Comparison of ENCODE assay signal across 9 mouse cellular contexts in genomic region chr11:85833081-85833521, GRCm38 (mm10). TPM values are rescaled to one million over a fixed set of nuclear protein-coding genes. Genes with fewer than 3 reads are reported as not detected.
DNase-seq lines count a peak whose midpoint lies in the region; ATAC-seq lines count a peak whose summit lies in the region.
"Had no signal": no experiment of that assay in that cellular context is flagged by ENCODE, and none has a peak within 500 bp of the region (broad histone marks: within the 10 kb centered on the region; RNA-seq: fewer than 3 reads in every experiment).

No protein-coding gene starts in this region.

- H3K9ac ChIP-seq in heart, embryonic 14.5 days (ENCODE audit: low read length): peak overlapping the region; percentile 79
- H3K9ac ChIP-seq in intestine, embryonic 14.5 days (ENCODE audit: low read length): peak overlapping the region; percentile 78

- under 1% methylated on average over 48 of the region's 54 CpGs for WGBS in heart, embryonic 14.5 days
- 0% methylated on average over 46 of the region's 54 CpGs for WGBS in intestine, embryonic 14.5 days

- no peaks in the 10 kb centered on the region for H3K36me3 ChIP-seq in heart, embryonic 14.5 days (ENCODE audit: control insufficient read depth, insufficient read depth, low read length)
- no peaks in the 10 kb centered on the region for H3K36me3 ChIP-seq in intestine, embryonic 14.5 days (ENCODE audit: control insufficient read depth, insufficient read depth, low read length)
- no peaks in the 10 kb centered on the region for H3K36me3 ChIP-seq in megakaryocyte, embryonic 14.5 days (replicated peaks; ENCODE audit: low read length)

- H3K27me3 ChIP-seq in heart, embryonic 14.5 days (ENCODE audit: control insufficient read depth, insufficient read depth, low read length): peaks cover 84% of the 10 kb centered on the region
- peaks cover 90% of the 10 kb centered on the region for H3K27me3 ChIP-seq in intestine, embryonic 14.5 days (replicated peaks; ENCODE audit: control insufficient read depth, insufficient read depth, low read length)
- peaks cover 99% of the 10 kb centered on the region for H3K27me3 ChIP-seq in megakaryocyte, embryonic 14.5 days (replicated peaks)

- H3K4me1 ChIP-seq in heart, embryonic 14.5 days (ENCODE audit: control insufficient read depth in 2 of 2, insufficient read depth in 2 of 2, low read length in 2 of 2): peaks cover 17 to 35% of the 10 kb centered on the region in 2 experiments
- H3K4me1 ChIP-seq in intestine, embryonic 14.5 days (replicated peaks; ENCODE audit: control insufficient read depth, insufficient read depth, low read length): peaks cover 37% of the 10 kb centered on the region
- H3K4me1 ChIP-seq in megakaryocyte, embryonic 14.5 days: peaks cover 76% of the 10 kb centered on the region

- no peak for DNase-seq in heart, postnatal 4 days
- peak; percentile 68 for DNase-seq in embryo, embryonic 9.5 days (ENCODE audit: extremely low spot score)
- peak; percentile 84 for DNase-seq in intestine, embryonic 14.5 days (ENCODE audit: low spot score)
- DNase-seq in right cerebral cortex, adult 2 months (ENCODE audit: low spot score in 2 of 2): no peak
- no peak for DNase-seq in ovary, postnatal 10 days (ENCODE audit: low spot score)
- no peak for DNase-seq in adipocyte (ENCODE audit: low spot score)

- peak overlapping the region; percentile 59 to 65 for H3K4me3 ChIP-seq in heart, embryonic 14.5 days (ENCODE audit: control insufficient read depth in 1 of 2, insufficient read depth in 1 of 2, low read depth in 1 of 2, low read length in 2 of 2)
- H3K4me3 ChIP-seq in intestine, embryonic 14.5 days (ENCODE audit: low read depth, low read length): peak overlapping the region; percentile 63
- peak overlapping the region; percentile 88 for H3K4me3 ChIP-seq in megakaryocyte, embryonic 14.5 days (replicated peaks)

- peak overlapping the region in 1 of 2 experiments; percentile 61; a peak in 2 of 4 replicates for H3K27ac ChIP-seq in heart, embryonic 14.5 days (replicated peaks in 1 of 2; ENCODE audit: control insufficient read depth in 1 of 2, insufficient read depth in 1 of 2, low read depth in 2 of 2, low read length in 2 of 2)
- peak overlapping the region; percentile 88 for H3K27ac ChIP-seq in intestine, embryonic 14.5 days (ENCODE audit: low read depth)

- no peaks in the 10 kb centered on the region for H3K9me3 ChIP-seq in heart, embryonic 14.5 days (ENCODE audit: control insufficient read depth, low read length)
- H3K9me3 ChIP-seq in intestine, embryonic 14.5 days (ENCODE audit: control insufficient read depth, low read length): no peaks in the 10 kb centered on the region
- 0 out of 2 replicates have a peak, but pooled peaks cover 1% of the 10 kb centered on the region for H3K9me3 ChIP-seq in megakaryocyte, embryonic 14.5 days

- peak overlapping the region; percentile 92 for H3K4me2 ChIP-seq in heart, embryonic 14.5 days (ENCODE audit: low read length)
- peak overlapping the region; percentile 84 for H3K4me2 ChIP-seq in intestine, embryonic 14.5 days (ENCODE audit: low read length)

- ATAC-seq in heart, embryonic 14.5 days (ENCODE audit: insufficient number of reproducible peaks, insufficient read depth, low FRiP score, low read depth): no peak
- ATAC-seq in intestine, embryonic 14.5 days (replicated peaks; ENCODE audit: low FRiP score, low TSS enrichment, low read depth): no peak

RNA-seq across cellular contexts. Expression of gene Tbx2, which starts 0.8 kb away (rescaled TPM):
- polyA plus RNA-seq in heart, embryonic 14.5 days (2014; fragmentation: Nextera tagmentation; extraction: Ambion mirVana): 2.2 and 4.0 TPM in 2 replicates
- 10 to 100 TPM; 11.3 to 11.5 TPM for total RNA-seq in heart, postnatal 4 days (2021)
- polyA plus RNA-seq in intestine, embryonic 14.5 days (2014; fragmentation: Nextera tagmentation; extraction: Ambion mirVana): 7.2 and 7.7 TPM in 2 replicates
- 1.5 and 1.7 TPM in 2 replicates for polyA plus RNA-seq in megakaryocyte, embryonic 14.5 days (2012; ENCODE audit: insufficient read depth, low replicate concordance)

RNA-seq across cellular contexts. Expression of gene Gm11444, which starts 17.0 kb away (rescaled TPM):
- not detected in 2 replicates for polyA plus RNA-seq in heart, embryonic 14.5 days (2014; fragmentation: Nextera tagmentation; extraction: Ambion mirVana)
- not detected for total RNA-seq in heart, postnatal 4 days (2021)
- not detected in 2 replicates for polyA plus RNA-seq in intestine, embryonic 14.5 days (2014; fragmentation: Nextera tagmentation; extraction: Ambion mirVana)
- not detected in 2 replicates for polyA plus RNA-seq in megakaryocyte, embryonic 14.5 days (2012; ENCODE audit: insufficient read depth, low replicate concordance)
- polyA plus RNA-seq: large intestine, adult 2 months had no signal

RNA-seq across cellular contexts. Expression of gene Tbx4, which starts 53.1 kb away (rescaled TPM):
- 0.11 and 0.23 TPM in 2 replicates for polyA plus RNA-seq in heart, embryonic 14.5 days (2014; fragmentation: Nextera tagmentation; extraction: Ambion mirVana)
- total RNA-seq in heart, postnatal 4 days (2021): under 1 TPM in 1 of 2 experiments, not detected in 1; 0.09 TPM
- not detected in 2 replicates for polyA plus RNA-seq in intestine, embryonic 14.5 days (2014; fragmentation: Nextera tagmentation; extraction: Ambion mirVana)
- not detected in 2 replicates for polyA plus RNA-seq in megakaryocyte, embryonic 14.5 days (2012; ENCODE audit: insufficient read depth, low replicate concordance)

Comparison
In these comparisons a context has a peak if more than half of its experiments do, and no peak if none do; other contexts are left out.
1. DNase-seq: peak in embryo, embryonic 9.5 days (single experiment) and intestine, embryonic 14.5 days (single experiment); none in heart, postnatal 4 days (single experiment), right cerebral cortex, adult 2 months (0 of 2), ovary, postnatal 10 days (single experiment) and adipocyte (single experiment).
2. Peak in every context shown above with its lines, with median percentiles within 50 percentile points of each other: H3K4me3 ChIP-seq.